Mouse (Mus musculus): Measurements from ENCODE around the gene Fmo1.

DNA sequence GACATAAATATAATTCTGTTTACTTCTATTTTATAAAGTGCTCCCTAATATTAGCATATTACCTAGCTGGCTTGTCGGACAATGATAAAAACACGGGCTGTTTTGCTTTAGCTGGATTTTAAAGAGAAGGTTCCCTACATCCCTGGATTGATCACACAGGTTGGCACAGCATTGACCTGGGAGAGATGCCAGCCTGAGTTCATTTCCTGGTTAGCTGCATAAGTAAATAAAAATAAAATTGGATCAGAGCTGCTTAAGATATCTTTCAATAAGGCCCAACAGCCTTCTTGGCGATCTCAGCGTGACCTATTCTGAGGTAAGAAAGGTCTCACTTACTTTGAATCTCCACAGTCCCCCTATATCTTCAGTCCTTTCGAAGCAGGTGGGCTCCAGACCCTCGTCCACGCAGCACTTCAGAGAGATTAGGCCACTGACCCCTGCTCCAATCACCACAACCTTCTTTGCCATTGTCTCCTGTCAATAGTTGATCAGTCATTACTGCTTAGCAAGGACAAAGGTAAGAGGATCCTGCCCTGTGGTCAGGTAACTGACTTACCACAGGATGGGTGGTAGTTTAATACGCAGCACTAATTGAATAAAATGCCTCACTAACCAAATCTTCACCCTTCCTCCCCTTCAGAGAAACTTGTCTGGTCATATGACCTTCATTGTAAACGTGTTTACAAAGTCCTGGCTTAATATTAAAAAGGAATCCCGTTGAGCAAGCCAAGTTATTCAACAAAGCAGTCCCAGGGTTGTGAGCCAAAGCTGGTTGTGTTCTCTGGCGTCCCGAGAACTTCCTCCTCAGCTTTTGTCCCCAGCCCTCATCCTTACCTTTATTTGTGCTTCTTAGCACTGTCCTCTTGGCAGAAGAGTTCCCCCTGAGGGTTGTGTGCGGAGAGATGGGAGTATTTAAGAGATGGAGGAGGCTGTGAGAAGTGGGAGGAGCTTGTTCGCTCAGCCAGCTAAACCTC is 31.7 kb upstream of the Fmo1 start, which contains the start of gene Fmo2:
- TF ChIP-seq CTCF (IDR thresholded peaks at IDR 0.05; ENCODE audit: low read depth, low read length) (no peak), POLR2A (IDR thresholded peaks at IDR 0.05; ENCODE audit: extremely low read depth, insufficient read depth, low read length) (no peak)

Measured in liver, adult 2 months (tissue).